Mouse (Mus musculus) Patski (cell line): ENCODE data around the gene Adk. TPM values are rescaled to one million over a fixed set of nuclear protein-coding genes. Genes with fewer than 3 reads are reported as not detected.

ENCODE experiments used
- ATAC-seq: fragments of 100-300 bp; one replicate; pipeline ENCODE4 v1.8.0; 2021
- CTCF ChIA-PET: fragments of 350-600 bp; sonication (Branson Sonifier 250); formaldehyde crosslinking; loops from one replicate; lab custom pipeline; 2022; ENCODE audit warnings: inconsistent platforms; lab: Charles Lee
- POLR2A ChIA-PET: fragments of 350-600 bp; sonication (Branson Sonifier 250); formaldehyde crosslinking; loops from one replicate; lab custom pipeline; 2022; ENCODE audit warnings: antibody characterized with exemption, inconsistent platforms; lab: Charles Lee
- DNase-seq: peaks from one replicate; pipeline ENCODE4 v3.0.0-alpha.2; 2011; ENCODE audit warnings: low read depth, low spot score
- H3K27me3 ChIP-seq: fragments of 371-371 bp; one replicate; pipeline ENCODE4 v1.5.1; 2021
- CTCF ChIP-seq: fragments of 100-300 bp; IDR thresholded peaks from one replicate; pipeline ENCODE4 v1.5.1; 2021
- in situ Hi-C: fragments of 300-500 bp; cut with MboI; formaldehyde crosslinking; loops from 3 replicates; pipeline ENCODE4 v1.11.1; 2018; ENCODE audit warnings: low pct_unique_long_range_greater_than_20kb, mixed read lengths
- polyA plus RNA-seq: library from polyadenylated mRNA; unstranded; gene quantifications from one replicate; pipeline ENCODE4 v1.2.3, GENCODE M21; 2021

The Adk gene
- polyA plus RNA-seq, 1 experiment from 2014 or later: 55.1 TPM

DNA sequence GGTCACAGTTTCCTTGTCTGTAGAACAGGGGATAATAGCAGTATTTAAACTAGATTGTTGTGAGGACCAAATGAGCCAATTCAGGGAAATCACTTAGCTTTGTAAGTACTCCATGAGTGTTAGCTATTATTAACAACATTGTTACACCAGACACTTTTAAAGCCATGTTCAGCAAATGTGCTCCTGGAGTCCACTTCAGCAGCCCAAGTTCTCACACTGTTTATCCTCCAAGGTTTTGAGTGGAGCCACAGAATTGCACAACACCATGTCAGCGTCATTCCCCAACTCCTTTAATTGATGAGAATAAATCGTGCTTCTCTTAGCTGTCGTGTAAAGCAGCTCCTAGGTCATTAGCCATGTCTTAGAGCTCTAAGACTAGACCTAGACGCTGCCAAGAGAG lies 437.8 kb downstream of the Adk start:
- no peak for ATAC-seq
- TF ChIP-seq CTCF: no peak
- in situ Hi-C loops: no loop called here
- no peak for DNase-seq
- POLR2A ChIA-PET: interaction anchor here (0.7 kb wide), 1 partner anchor 113 kb away, joined by 3 read pairs; no protein-coding TSS in a partner anchor
- CTCF ChIA-PET: no interaction called here
- no peaks in the 10 kb centered on the region for H3K27me3 ChIP-seq

Other genes with a start within 250 kb of the Adk start
- gene Plau, start 215.9 kb upstream of the Adk start, polyA plus RNA-seq: 88.3 TPM
- 255 TPM for gene Vcl, start 123.2 kb upstream of the Adk start, polyA plus RNA-seq
- 41.4 TPM for gene Ap3m1, start 66 bp upstream of the Adk start, polyA plus RNA-seq